Mouse (Mus musculus) spleen, postnatal 4 days (tissue): Measurements from ENCODE around the gene Suds3.

Experiments
- DNase-seq, 2 experiments: peaks; one replicate each; pipeline ENCODE4 v3.0.0; 2022; ENCODE audit warnings: low spot score in 2 of 2

The Suds3 gene

GRCm38 (mm10) chr5:117135869-117136268 is 20.0 kb upstream of the Suds3 start:
- DNase-seq = peak; percentile 70 to 79

GRCm38 (mm10) chr5:117134889-117135456 is 19.1 kb upstream of the Suds3 start:
- no peak for DNase-seq

- DNase-seq = peak in 1 of 2 experiments; percentile 58
Observed at GRCm38 (mm10) chr5:117134066-117134888, 18.4 kb upstream of the Suds3 start.

- DNase-seq = peak; percentile 84 to 88
Observed at GRCm38 (mm10) chr5:117133446-117134065, 17.6 kb upstream of the Suds3 start.

GRCm38 (mm10) chr5:117130726-117131125 is 14.8 kb upstream of the Suds3 start:
- DNase-seq = no peak

- DNase-seq = no peak
Observed at GRCm38 (mm10) chr5:117127051-117127450, 11.1 kb upstream of the Suds3 start.

GRCm38 (mm10) chr5:117125482-117126346 is 9.8 kb upstream of the Suds3 start:
- DNase-seq = no peak

GRCm38 (mm10) chr5:117123840-117124239 is 7.9 kb upstream of the Suds3 start:
- DNase-seq = peak in 1 of 2 experiments; percentile 44

- no peak for DNase-seq
Observed at GRCm38 (mm10) chr5:117123102-117123501, 7.2 kb upstream of the Suds3 start.

GRCm38 (mm10) chr5:117121657-117122056 is 5.7 kb upstream of the Suds3 start:
- no peak for DNase-seq

GRCm38 (mm10) chr5:117120489-117121466 is 4.9 kb upstream of the Suds3 start:
- DNase-seq = peak; percentile 34 to 77

GRCm38 (mm10) chr5:117119777-117120488 is 4.0 kb upstream of the Suds3 start, which contains the start of gene Taok3:
Taok3 (plus strand) TSS chr5:117120129.
- peak; percentile 100 for DNase-seq

GRCm38 (mm10) chr5:117118850-117119249 is 2.9 kb upstream of the Suds3 start:
- DNase-seq = no peak

- no peak for DNase-seq
Observed at GRCm38 (mm10) chr5:117118220-117118619, 2.3 kb upstream of the Suds3 start.

- no peak for DNase-seq
Observed at GRCm38 (mm10) chr5:117117716-117118115, 1.8 kb upstream of the Suds3 start.

GRCm38 (mm10) chr5:117117241-117117640 is 1.3 kb upstream of the Suds3 start:
- DNase-seq = no peak

- no peak for DNase-seq
Observed at GRCm38 (mm10) chr5:117116660-117117059, 747 bp upstream of the Suds3 start.

GRCm38 (mm10) chr5:117115193-117115767 is 633 bp downstream of the Suds3 start:
- peak; percentile 43 to 75 for DNase-seq

- DNase-seq = no peak
Observed at GRCm38 (mm10) chr5:117114581-117115192, 1.2 kb downstream of the Suds3 start.
